Mouse (Mus musculus) neural tube, embryonic 15.5 days (tissue): ENCODE measurements at regions not wholly inside any gene's neighbourhood (a gene's known extent, or its start where the extent isn't known, plus 50 kb on each side); places are given as distances from the start of the nearest gene placed in this dataset.
A peak's percentile ranks its signal among the peaks of the same experiment; 100 is the strongest.

Source experiments
- ATAC-seq: fragments of 200-750 bp; cut with Nextera tagmentation; 2 replicates; pipeline ENCODE4 v1.8.0; 2017; ENCODE audit warnings: mild to moderate bottlenecking, moderate TSS enrichment, moderate library complexity; ENCODE audit not compliant: low FRiP score
- H3K27ac ChIP-seq: fragments of 300-500 bp; sonication (generic); replicated peaks from 2 replicates; pipeline ENCODE4 v1.5.1; 2015; ENCODE audit warnings: mild to moderate bottlenecking, inconsistent platforms
- H3K27me3 ChIP-seq: fragments of 300-500 bp; sonication (generic); replicated peaks from 2 replicates; pipeline ENCODE4 v1.6.1; 2015; ENCODE audit warnings: inconsistent platforms
- H3K36me3 ChIP-seq: fragments of 300-500 bp; sonication (generic); 2 replicates; pipeline ENCODE4 v1.6.1; 2015; ENCODE audit warnings: inconsistent platforms
- H3K4me1 ChIP-seq: fragments of 300-500 bp; sonication (generic); 2 replicates; pipeline ENCODE4 v1.6.1; 2015; ENCODE audit warnings: inconsistent platforms
- H3K4me2 ChIP-seq: fragments of 300-500 bp; sonication (generic); 2 replicates; pipeline ENCODE4 v1.6.1; 2015; ENCODE audit warnings: inconsistent platforms, mild to moderate bottlenecking, moderate library complexity
- H3K4me3 ChIP-seq: fragments of 300-500 bp; sonication (generic); replicated peaks from 2 replicates; pipeline ENCODE4 v1.5.1; 2015; ENCODE audit warnings: mild to moderate bottlenecking, inconsistent platforms
- H3K9ac ChIP-seq: fragments of 300-500 bp; sonication (generic); replicated peaks from 2 replicates; pipeline ENCODE4 v1.6.1; 2015; ENCODE audit warnings: mild to moderate bottlenecking, inconsistent platforms
- H3K9me3 ChIP-seq: fragments of 300-500 bp; sonication (generic); replicated peaks from 2 replicates; pipeline ENCODE4 v1.6.1; 2016; ENCODE audit warnings: inconsistent platforms
- WGBS: fragments of 180-500 bp; shearing (Covaris S2); methylation state at CpG from one replicate; pipeline ENCODE4 v1.1.7; 2015; ENCODE audit warnings: mixed read lengths; 5-methylcytosine and 5-hydroxymethylcytosine counted together

DNA sequence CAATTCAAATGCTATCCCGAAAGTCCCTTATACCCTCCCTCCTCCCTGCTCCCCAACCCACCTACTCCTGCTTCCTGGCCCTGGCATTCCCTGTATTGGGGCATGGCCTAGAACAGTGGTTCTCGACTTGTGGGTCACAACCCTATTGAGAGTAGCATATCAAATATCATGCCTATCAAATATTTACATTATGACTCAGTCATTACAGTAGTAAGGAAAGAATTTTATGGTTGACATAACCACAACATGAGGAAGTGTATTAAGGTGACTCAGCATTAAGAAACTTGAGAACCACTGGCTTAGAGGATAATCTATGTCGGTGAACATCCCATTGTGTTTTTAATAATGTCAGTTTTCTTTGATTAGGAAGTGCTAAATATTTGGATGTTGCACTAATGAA lies 173.3 kb upstream of the 2610001J05Rik start:
- Histone ChIP-seq H3K4me2 (no peak overlapping the region), H3K36me3 (no peaks in the 10 kb centered on the region), H3K27ac (no peak overlapping the region), H3K27me3 (no peaks in the 10 kb centered on the region), H3K9me3 (no peaks in the 10 kb centered on the region), H3K4me1 (no peaks in the 10 kb centered on the region), H3K9ac (no peak overlapping the region), H3K4me3 (no peak overlapping the region)
- ATAC-seq: no peak
- WGBS: 84% methylated on average over 3 of the region's 3 CpGs

- no peak overlapping the region for H3K9ac ChIP-seq
- no peak overlapping the region for H3K27ac ChIP-seq
- no peaks in the 10 kb centered on the region for H3K27me3 ChIP-seq
- H3K4me2 ChIP-seq: no peak overlapping the region
- no peaks in the 10 kb centered on the region for H3K36me3 ChIP-seq
- no peaks in the 10 kb centered on the region for H3K9me3 ChIP-seq
- WGBS: 77% methylated on average over 2 of the region's 2 CpGs
- H3K4me3 ChIP-seq: no peak overlapping the region
- no peaks in the 10 kb centered on the region for H3K4me1 ChIP-seq
- ATAC-seq: no peak
Measured at GRCm38 (mm10) chr6:14025898-14026297, 154.6 kb upstream of the 2610001J05Rik start.

DNA sequence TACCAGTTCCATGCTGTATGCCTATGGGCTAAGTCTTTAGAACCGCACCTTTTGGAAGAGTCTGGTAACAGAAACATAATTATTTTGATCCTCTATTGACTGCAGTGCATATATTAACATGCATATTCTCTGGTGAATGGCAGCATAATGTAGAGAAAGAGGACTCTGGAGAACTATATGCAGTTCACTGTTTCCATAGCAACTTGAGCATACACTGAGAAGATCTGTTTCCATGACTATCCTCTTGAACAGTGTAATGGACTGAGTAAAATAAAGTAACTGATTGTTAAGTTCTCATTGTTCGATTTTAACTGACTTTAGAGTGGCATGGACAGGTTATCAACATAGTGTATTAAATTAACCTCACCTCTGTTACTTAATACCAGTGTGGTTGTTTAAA lies 147.6 kb upstream of the 2610001J05Rik start:
- peak; percentile 88 for ATAC-seq
- Histone ChIP-seq H3K27me3 (no peaks in the 10 kb centered on the region), H3K9me3 (no peaks in the 10 kb centered on the region), H3K4me3 (no peak overlapping the region), H3K9ac (no peak overlapping the region), H3K4me1 (0 out of 2 replicates have a peak, but pooled peaks cover 3% of the 10 kb centered on the region), H3K4me2 (no peak overlapping the region), H3K27ac (no peak overlapping the region), H3K36me3 (no peaks in the 10 kb centered on the region)
- WGBS: 37% methylated on average over 2 of the region's 2 CpGs

DNA sequence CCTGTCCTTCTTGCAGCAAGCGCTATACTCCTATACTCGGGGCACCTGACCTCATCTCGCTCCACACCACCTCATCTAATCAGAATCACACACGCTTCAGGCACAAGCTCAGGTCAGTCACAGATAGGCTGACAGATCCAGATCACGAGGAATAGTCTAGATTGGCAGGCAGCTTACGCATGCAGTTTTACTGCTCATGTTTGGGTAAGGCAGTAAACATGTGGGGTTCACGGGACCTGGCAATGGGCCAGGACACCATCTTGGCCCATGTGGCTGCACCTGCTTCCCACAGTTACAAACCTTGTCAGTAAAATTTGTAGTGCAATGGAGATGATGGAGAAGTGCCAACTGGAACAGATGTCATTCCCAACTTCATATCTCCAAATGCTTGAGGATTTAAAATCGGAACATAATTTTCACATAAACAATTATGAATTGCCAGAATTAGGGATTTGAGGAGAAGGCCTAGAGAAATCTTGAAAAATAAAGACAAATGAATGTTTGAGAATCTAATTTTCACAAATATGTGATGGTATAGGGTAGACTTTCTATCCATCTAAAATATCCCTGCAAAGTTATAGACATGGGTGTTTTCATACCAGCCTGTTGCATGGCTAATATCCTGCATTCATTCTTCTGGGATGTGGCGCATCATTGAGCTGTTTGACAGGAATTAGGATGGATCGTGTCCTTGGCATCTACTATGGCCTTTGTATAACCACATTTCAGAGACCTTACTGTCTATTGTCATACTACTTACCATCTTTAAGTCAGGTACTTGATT lies 111.5 kb upstream of the 2610001J05Rik start:
- H3K27me3 ChIP-seq: no peaks in the 10 kb centered on the region
- H3K4me3 ChIP-seq: no peak overlapping the region
- 78% methylated on average over 10 of the region's 10 CpGs for WGBS
- H3K36me3 ChIP-seq: no peaks in the 10 kb centered on the region
- no peak overlapping the region for H3K4me2 ChIP-seq
- H3K27ac ChIP-seq: no peak overlapping the region
- H3K4me1 ChIP-seq: no peaks in the 10 kb centered on the region
- H3K9me3 ChIP-seq: no peaks in the 10 kb centered on the region
- ATAC-seq: peak; percentile 17; the same call in 1 of the 2 replicates
- no peak overlapping the region for H3K9ac ChIP-seq

GRCm38 (mm10) chr6:13974710-13975506 lies 103.6 kb upstream of the 2610001J05Rik start:
- 0 out of 2 replicates have a peak, but pooled peaks cover 3% of the 10 kb centered on the region for H3K4me1 ChIP-seq
- peak overlapping the region; percentile 42; the same call in 1 of the 2 replicates for H3K27ac ChIP-seq
- H3K9me3 ChIP-seq: no peaks in the 10 kb centered on the region; the same call in 1 of the 2 replicates
- H3K4me2 ChIP-seq: peak overlapping the region; percentile 25
- ATAC-seq: peak; percentile 63
- H3K9ac ChIP-seq: no peak overlapping the region
- no peaks in the 10 kb centered on the region for H3K36me3 ChIP-seq
- no peak overlapping the region for H3K4me3 ChIP-seq
- H3K27me3 ChIP-seq: no peaks in the 10 kb centered on the region
- 57% methylated on average over 14 of the region's 14 CpGs for WGBS

DNA sequence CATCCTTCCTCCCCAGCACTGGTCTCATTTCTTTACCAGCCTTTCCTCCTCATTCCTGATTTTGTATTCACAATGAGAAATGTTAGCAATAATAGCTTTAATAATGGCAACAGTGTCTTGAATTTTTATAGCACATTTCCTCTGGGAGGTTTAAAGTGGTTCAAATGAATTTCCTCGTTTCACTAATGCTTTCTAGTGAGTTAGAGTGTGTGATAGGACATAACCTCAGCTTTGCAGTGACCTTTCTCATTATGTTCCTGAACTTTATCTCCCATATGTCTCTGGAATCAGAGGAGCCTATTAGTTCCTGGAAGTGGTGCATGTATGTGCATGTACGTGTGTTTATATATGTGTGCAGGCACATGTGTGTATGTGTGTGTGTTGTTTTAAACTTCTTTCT lies 93.2 kb upstream of the 2610001J05Rik start:
- Histone ChIP-seq H3K27me3 (no peaks in the 10 kb centered on the region), H3K4me1 (no peaks in the 10 kb centered on the region), H3K9me3 (no peaks in the 10 kb centered on the region), H3K4me2 (no peak overlapping the region), H3K9ac (no peak overlapping the region), H3K4me3 (no peak overlapping the region), H3K27ac (no peak overlapping the region), H3K36me3 (no peaks in the 10 kb centered on the region)
- 0 out of 2 replicates have a peak, but pooled peaks have one; percentile 53 for ATAC-seq
- 22% methylated on average over 2 of the region's 2 CpGs for WGBS

DNA sequence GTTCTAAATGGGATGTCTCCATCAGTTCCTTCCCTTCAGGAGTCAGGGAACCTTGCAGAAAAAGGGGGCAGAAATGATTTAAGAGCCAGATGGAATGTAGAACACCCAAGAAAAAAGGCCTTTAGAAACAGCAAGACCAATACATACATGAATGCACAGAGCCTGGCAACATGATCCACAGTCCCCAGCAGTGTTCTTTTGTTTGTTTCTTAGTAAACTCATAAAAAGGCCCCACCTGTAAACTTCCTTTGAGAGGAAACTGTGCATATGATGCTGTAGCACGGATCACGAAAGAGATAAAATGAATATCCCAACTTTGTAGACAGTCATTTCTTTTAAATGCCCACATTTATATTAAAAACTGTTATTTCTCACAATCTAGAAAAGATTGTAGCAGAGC lies 92.7 kb upstream of the 2610001J05Rik start:
- 20% methylated on average over 2 of the region's 2 CpGs for WGBS
- H3K27me3 ChIP-seq: no peaks in the 10 kb centered on the region
- H3K4me2 ChIP-seq: no peak overlapping the region
- H3K27ac ChIP-seq: no peak overlapping the region
- H3K9me3 ChIP-seq: no peaks in the 10 kb centered on the region
- H3K4me1 ChIP-seq: no peaks in the 10 kb centered on the region
- no peaks in the 10 kb centered on the region for H3K36me3 ChIP-seq
- no peak for ATAC-seq
- no peak overlapping the region for H3K9ac ChIP-seq
- H3K4me3 ChIP-seq: no peak overlapping the region

GRCm38 (mm10) chr6:13949640-13950039 lies 78.3 kb upstream of the 2610001J05Rik start:
- H3K9ac ChIP-seq: no peak overlapping the region
- H3K9me3 ChIP-seq: no peaks in the 10 kb centered on the region
- no peak for ATAC-seq

GRCm38 (mm10) chr6:13920809-13921760 lies 49.8 kb upstream of the 2610001J05Rik start:
- WGBS: 56% methylated on average over 9 of the region's 9 CpGs
- Histone ChIP-seq H3K4me3 (no peak overlapping the region), H3K27ac (no peak overlapping the region)

More at GRCm38 (mm10) chr6:13949640-13950039, 78.3 kb upstream of the 2610001J05Rik start:
- no peak overlapping the region for H3K4me3 ChIP-seq
- H3K4me1 ChIP-seq: no peaks in the 10 kb centered on the region
- no peak overlapping the region for H3K4me2 ChIP-seq
- H3K27ac ChIP-seq: no peak overlapping the region
- WGBS: 63% methylated on average over 4 of the region's 4 CpGs
- H3K27me3 ChIP-seq: no peaks in the 10 kb centered on the region
- no peaks in the 10 kb centered on the region for H3K36me3 ChIP-seq

More at GRCm38 (mm10) chr6:13920809-13921760, 49.8 kb upstream of the 2610001J05Rik start:
- H3K4me1 ChIP-seq: no peaks in the 10 kb centered on the region
- H3K9ac ChIP-seq: no peak overlapping the region
- no peaks in the 10 kb centered on the region for H3K36me3 ChIP-seq
- H3K9me3 ChIP-seq: no peaks in the 10 kb centered on the region
- H3K27me3 ChIP-seq: no peaks in the 10 kb centered on the region
- H3K4me2 ChIP-seq: no peak overlapping the region
- no peak for ATAC-seq
